Mouse (Mus musculus) embryo, embryonic 9.5 days (tissue): Measurements from ENCODE around the gene Ptdss2.

Experiments
- DNase-seq: peaks from one replicate; pipeline ENCODE4 v3.0.0-alpha.2; 2017; ENCODE audit errors: extremely low spot score

The Ptdss2 gene

DNA sequence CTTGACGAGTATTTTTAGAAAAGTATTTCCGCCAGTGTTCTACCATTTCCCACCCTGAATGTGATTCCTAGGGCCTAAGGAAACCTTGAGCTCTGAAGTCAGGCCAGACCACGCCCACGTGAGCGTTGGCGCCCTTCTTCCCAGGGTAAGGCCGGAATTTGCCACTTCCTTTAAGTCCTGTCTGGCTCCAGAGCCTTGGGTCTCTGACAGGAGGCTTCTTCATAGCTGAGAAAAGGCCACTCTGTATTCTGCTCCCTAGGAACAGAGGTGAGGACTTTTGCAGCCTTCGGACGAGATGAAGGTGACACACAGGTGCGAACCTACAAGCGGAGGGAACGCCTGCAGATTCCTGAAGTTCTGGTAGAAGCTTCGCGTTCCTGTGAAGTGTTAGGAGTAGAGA, at the start of gene Ptdss2:
Gene Ptdss2 (plus strand): TSS at position 138 of the 400 bp plus-strand sequence.
- peak; percentile 10 for DNase-seq

DNA sequence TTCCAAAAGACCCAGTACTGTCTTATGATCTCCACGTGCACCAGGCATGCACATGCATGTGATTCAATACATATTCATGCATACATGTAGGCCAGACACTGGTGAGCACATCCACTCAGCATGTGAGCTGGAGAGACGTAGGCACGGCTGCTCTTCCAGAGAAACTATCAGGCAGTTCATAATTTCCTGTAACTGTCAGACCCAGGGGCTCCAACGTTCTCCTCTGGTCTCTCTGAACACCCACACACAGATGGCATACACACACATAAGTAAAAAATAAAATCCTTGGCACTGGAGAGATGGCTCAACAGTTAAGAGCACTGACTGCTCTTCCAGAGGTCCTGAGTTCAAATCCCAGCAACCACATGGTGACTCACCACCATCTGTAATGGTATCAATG, 48.4 kb upstream of the Ptdss2 start:
- DNase-seq, result no peak

DNA sequence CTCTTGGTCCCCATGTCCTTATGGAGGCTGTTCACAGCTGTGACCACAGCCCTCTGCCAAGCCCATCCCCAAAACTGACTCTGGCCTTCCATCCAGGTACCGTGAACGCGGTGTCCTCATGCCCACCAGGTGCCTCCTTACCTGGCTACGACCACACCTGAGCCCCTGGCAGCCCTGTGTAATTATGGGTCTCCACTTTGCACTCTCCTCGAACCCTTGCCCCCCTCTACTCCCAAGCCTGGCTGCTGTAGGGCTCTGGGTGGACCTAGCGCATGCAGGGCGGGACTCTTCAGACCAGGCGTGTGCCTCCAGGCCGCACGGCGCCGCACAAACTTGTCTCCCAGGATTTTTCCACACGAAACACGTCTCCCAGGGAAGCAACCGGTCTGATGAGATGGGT, 44.3 kb upstream of the Ptdss2 start, which contains the start of gene Pkp3:
Gene Pkp3 (plus strand): TSS at position 378 of the 400 bp plus-strand sequence.
- DNase-seq, result no peak

DNA sequence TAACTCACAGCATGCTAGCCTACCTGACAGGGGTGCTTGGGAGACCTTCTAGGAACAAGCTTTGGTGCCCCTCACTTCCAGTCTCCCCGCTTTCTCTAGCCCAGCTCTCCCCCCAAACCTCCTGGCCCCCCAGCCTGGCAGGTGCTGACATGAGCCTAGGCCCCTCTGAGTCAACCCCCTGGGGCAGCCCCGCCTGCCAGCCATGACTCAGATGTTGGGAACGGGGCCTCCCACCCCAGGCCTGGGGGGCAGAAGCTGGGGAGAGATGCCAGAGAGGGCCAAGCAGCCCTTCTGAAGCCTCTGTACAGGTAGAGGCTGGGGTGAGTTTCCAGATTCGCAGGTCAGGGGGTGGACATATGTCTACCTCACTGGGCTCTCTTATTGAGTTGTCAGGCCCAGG, 43.3 kb upstream of the Ptdss2 start:
- no peak for DNase-seq

DNA sequence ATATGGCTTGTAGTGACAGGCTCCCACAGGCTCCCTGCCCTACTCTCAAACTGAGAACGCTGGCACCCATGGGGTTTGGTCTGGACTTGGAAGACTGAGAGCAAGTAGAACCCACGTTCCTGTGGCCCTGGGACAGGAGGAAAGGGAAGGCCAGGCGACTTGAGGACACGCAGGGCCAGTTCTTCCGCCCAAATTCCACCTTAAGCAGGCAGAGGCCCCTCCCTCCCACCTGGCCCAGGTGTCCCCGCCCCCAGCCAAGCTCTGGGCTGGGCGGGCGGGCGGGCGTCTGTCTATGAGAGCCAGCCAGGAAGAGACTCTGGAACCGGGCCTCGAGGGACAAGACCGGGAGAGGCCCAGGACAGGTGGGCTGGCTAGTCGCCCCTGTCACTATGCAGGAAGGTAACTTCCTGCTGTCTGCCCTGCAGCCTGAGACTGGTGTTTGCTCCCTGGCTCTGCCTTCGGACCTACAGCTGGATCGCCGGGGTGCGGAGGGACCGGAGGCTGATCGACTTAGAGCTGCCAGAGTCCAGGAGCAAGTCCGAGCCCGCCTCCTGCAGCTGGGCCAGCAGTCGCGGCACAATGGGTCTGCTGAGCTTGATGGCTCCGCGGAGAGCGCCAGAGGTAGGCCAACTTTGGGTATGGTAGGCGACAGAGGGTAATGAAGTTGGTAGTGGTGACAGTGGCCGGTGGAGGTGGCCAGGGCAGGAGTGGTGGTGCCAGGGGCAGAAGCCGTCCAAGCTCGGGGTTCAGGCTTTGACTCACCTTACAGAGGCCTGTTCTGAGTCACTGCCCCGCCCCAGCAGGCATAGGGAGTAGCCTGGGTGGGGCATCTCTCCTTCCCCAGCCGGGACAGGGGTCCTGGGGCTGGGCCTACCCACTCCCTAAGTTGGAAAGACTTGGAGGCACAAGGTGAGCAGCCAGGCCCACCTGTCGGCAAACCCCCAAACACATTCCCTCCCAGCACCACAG, 42.4 kb upstream of the Ptdss2 start:
- no peak for DNase-seq

DNA sequence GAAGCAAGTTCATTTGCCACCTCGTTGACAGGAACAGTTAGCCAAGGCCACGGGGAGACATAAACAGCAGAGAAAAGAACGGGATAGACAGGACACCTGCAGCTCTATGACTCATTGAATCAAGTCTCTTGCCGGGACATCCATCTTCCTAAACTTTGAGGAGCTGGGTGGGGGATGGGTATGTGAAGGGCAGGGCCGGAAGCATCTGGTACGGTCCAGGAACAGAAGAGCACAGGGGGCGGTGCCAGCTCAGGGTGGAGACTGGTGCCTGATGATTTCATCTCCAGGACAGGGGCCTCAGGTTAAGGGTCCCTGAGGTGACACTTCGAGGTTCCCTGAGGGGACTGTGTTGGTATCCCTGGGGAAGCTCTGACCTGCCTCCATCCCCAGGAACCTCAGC, 34.3 kb upstream of the Ptdss2 start:
- DNase-seq, result no peak

DNA sequence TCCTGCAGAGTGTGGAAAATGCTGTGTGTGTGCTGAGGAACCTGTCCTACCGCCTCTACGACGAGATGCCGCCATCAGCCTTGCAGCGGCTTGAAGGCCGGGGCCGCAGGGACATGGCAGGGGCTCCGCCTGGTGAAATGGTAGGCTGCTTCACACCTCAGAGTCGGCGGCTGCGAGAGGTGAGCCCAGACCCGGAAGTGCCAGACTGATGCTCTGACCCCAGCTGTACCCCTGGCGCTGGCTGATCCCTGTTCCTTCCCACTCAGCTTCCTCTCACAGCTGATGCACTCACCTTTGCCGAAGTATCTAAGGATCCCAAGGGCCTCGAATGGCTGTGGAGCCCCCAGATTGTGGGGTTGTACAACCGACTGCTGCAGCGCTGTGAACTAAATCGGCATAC, 33.7 kb upstream of the Ptdss2 start:
- no peak for DNase-seq

DNA sequence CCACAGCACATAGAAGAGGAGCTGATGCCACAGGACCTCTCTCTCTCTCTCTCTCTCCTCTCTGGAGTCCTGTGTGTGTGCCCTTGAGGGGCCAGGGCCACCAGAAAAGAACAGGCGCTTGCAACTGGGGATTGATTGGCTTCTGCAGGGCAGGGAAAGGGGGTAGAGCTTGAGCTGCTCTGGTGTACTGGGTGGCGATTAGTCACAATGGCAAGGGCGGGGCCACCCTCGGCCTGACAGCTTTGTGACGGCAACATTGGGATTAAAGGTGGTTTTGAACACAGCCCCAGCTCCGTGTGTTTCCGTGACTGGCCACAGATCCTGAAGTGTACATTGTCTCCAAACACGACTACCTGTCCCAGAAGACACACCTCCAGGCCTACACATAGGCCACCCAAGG, 32.0 kb upstream of the Ptdss2 start:
- DNase-seq, result no peak

DNA sequence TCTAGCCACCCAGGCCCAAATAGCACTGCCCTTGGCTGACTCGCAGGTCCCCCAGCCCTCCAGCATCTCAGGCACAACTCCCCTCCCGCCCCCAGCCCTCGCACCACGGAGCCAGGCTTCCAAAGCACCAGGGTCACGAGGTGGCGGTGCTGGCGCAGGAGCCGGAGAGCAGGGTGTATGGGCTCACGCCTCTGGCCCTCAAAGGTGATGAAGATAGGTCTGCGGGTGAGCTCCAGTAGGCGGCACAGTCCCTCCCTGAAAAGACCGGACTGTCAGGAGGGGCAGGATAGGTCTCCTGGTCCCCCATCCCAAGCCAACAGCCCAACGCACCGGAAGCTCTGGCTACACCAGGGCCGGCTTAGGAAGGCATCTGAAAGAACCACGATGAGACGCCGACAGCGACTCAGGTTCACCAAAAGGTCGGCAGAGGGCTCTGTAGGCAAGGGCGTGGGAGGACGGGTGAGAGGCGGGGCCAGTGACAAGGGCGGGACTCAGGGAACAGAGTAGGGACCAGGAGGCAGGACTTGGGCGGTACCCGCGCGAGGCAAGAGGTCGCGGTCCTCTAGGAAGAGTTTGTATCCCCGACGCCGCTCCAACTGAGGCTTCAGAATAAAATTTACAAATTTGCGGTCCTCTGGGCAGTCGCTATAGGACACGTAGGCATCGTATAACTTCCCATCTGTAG, 30.0 kb upstream of the Ptdss2 start:
- DNase-seq, result peak; percentile 89

DNA sequence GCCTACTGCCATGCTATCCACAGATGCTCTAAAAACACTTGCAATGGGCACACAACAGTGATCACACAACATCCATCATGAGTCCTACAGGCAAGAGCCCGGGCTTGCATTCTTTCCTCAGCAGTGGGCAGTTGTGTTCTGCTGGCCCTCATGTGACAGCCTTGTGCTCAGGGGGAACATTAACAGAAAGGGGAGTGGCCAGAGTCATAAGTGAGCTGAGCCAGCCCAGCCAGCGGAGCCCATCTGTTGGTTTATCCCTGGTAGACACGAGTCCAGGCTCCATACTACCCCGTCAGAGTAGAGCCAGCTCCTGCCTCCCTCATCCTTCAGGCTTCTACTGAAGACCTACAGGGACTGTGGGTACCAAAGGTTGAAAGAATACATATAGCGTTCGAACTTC, 28.2 kb upstream of the Ptdss2 start:
- no peak for DNase-seq

DNA sequence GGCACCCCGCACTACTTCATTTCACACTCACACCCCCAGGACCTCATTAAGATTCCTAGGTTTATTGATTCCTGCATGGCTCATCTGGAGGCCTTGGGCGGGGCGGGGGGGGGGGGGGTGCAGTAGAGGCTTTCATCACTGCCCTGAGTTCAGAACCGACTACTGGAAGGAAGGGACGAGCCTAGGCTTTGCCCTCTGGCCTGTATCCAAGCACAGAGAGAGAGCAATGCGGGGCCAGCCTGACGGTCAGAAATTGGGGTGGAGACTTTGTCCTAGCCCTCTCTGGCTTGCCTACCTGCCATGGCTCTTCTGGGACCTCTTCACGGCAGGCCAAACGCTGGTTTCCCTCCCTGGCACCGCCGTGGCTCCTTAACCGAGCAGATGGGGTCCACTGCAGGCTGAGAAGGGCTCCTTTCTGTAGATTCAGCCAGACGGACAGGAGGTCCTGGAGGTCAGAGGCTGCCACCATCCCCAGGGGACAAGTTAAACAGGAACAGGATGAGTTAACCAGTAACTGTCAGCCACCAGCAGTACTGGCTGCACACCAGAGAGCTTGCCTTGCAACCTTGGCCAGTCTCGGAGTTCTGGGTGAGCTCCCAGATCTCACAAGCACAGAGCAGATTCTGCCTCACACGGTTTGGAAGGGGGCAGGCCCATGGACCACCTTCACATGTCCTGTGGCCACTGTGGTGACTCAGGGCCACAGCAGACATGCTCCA, 27.5 kb upstream of the Ptdss2 start:
- DNase-seq, result no peak

DNA sequence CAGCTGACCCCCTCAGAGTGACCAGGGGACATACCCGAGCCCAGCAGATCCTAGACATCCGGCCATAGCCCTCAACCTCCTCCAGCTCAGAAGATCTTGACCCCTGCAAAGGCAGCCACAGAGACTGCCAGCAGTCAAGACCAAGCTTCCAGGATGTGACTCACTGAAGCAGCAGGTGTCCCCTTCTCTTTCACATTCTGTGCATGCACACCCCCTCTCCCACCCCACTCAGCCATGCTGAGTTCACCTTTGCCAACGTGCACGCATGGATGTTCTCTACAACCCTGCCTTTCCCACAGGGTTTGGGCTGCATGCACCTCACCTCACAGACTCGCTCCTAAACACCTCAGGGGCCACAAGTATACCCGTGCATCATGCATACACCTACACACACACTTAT, 26.2 kb upstream of the Ptdss2 start:
- DNase-seq, result no peak

DNA sequence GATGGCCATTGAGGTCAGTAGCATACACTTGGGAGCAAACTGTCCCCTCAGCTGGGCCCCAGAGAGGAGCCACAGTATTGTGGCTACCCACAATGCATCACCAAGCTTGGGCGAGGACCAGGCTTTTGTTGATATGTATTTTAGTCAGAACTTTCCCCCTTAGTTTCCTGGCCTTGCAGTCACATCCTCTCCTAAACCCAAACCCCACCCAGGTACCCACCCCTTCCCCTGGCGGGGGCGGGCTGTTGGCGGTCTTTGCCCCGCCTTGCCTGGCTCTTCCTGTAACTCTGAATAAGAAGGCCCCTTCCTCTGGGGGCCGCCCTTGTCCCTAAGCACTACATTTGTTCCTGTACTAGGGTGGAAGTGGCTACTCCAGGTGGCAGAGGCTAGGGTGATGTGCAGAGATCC, 25.5 kb upstream of the Ptdss2 start:
- DNase-seq, result no peak

DNA sequence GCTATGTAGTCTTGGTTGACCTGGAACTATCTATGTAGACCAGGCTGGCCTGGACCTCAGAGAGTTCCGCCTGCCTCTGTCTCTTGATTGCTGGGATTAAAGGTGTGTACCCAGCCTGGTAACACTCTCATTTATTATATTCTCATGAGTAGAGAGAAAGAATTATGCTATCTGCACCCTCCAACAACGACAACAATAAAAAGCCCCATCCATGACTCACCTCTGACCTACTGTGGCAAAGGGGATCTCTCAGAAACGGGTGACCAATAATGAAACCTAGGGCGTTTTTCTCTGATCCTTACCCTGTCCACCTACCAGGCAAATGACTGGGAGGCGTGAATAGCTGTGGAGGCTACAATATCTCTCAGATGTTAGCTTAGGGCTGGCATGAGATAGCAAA, 25.0 kb upstream of the Ptdss2 start:
- DNase-seq, result no peak

DNA sequence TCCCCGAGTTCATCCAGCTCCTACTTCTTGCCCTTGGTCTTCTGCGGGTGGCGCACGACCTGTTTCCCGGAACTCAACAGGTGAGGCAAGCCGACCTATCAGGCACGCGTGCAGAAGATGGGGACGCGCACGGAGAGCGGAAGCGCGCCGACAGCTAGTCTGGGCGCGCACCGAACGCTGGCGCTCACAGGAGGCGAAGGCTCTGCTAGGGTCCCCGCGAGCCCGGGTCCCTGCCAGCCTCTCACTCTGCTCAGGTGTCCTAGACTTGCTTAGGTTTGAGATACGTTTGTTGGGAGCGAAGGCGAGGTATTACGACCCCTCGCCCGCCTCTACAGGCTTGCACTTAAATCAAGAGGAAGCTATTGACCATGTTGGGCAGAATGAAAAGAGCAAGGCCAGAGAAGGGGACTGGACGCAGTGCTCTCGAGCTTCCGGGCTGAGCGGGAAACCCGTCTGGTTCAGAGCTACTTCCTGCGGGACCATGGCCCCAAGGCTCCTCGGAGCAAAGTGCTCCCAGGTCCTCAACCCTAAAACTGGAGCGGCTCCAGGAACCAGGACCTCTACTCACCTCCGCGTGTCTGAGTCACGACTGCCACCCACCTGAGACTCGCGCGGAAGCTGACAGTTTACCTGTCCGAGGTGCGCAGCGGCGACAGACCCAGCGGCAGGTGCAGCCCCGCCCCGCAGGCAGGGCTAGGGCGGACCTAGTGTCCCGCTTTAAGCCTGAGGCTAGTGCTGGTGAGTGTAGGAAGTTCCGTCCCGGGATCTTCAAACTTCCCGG, 22.1 kb upstream of the Ptdss2 start, which contains the start of gene Sigirr:
Gene Sigirr (minus strand): TSS at position 662 of the 781 bp plus-strand sequence.
- DNase-seq, result no peak

DNA sequence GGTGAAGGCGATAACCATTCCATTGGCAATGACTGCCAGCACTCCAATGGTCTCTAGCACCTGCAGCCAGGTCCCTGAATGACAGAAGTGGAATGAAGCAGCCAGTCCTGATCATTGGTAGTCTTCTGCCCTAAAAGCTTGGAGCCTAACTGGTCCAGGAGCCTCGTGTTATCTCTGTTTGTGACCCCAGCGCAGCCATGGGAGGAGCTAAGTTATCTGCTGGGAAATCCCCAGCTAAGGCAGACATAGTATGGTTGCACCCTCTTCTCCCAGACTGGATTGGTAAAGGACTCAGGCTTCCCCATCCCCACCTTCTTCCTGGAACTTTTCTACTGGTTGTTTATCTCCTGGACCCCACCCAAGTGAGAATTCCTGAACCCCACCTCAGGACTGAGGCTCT, 19.0 kb upstream of the Ptdss2 start:
- DNase-seq, result no peak

DNA sequence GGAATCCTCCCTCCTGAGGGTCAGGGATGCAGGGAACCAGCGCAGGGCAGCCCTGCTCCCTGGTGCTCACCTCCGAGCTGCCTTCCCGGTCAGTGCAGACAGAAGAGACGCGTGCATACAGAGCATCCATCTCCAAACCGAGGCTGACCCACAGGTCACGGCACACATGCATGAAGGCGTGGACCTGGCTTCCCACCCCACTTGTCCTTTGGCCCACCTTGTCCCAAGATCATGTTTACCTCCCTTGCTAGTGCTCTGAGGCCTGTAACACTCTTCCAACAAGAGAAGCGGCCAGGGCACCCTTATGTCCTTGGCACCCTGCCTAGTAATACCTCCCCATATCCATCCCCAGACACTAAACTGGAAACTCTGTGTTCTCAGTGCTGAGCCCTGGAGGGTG, 6.3 kb upstream of the Ptdss2 start:
- no peak for DNase-seq

DNA sequence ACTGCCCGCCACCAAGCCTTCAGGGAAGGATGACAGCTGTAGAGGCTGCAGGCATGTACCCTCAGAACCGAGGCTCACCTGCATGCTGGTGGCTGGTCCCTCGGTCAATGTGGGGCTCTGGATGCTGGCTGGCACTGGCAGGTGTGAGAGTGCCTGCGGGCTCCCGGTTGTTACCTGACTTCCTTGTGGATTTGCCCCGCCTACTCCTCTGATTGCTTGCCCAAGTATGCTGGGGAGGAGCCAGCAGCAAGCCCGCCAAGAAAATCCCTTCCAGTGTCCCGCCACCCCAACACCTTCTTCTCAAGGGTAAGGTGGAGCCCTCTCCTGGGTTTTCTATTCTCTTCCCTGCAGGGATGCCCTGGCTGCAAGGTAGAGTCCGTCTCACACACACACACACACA, 4.5 kb upstream of the Ptdss2 start, which contains the start of gene Ano9:
Gene Ano9 (minus strand): TSS at position 171 of the 400 bp plus-strand sequence.
- DNase-seq, result no peak

DNA sequence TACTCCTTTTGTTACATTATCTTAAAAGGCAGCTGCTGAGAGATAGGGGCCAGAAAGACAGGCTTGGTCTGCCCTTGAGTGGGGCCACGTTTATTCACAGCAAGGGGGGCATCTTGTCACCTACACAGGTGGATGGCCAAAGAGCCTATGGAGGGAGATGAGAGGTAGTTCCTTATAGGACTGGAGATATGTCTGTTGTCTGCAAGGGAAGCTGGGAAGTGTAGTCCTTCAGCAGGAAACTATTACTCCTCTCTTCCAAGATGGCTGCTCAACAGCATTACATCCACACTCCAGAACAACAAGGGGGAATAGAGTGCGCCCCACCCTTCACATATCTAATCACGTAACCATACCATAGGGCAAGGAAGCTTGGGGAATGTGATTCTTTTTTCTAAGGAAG, 2.7 kb upstream of the Ptdss2 start:
- no peak for DNase-seq

DNA sequence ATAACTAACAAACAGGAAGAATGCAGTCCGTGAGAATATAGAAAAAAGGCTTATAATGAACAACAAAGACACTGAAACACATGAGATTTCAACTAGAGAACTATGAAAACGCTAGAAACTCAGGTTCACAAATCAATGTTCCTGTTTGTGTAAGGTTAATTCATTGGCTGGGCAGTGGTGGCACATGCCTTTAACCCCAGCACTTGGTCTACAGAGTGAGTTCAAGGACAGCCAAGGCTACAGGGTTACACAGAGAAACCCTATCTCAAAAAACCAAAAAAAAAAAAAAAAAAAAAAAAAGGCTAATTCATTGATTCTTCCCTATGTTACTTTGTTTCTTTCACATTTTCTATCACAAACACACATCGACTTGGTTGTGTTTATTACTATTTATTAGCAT, 1.6 kb upstream of the Ptdss2 start:
- DNase-seq, result no peak

DNA sequence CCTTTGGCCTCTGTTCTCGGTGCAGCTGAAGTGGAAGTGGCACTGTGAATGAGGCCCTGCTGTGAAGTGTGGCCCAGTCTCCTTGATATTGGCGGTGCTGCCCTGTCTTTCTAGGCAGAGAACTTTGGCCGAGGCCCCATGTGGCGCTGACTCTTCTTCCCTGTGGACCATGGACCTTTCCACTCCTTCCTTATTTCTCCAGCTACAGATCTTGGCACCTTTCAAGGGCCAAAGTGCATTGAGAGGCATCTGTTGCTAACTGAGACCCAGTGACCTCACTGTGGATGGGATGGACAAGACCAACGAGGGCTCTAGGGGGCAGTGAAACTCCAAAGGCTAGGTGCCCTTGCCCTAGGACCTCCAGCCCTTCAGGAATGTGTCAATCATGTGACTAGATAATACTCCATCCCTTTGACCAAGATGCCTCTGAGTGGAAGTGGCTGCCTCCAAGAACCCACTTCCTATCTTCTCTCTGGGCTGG, 1.1 kb upstream of the Ptdss2 start:
- DNase-seq, result no peak
